Mouse (Mus musculus): ENCODE results near the gene Ccdc141.

The Ccdc141 gene

GRCm38 (mm10) chr2:77118102-77118501 lies 52.3 kb downstream of the Ccdc141 start:
- no peak for DNase-seq

GRCm38 (mm10) chr2:77114335-77114734 lies 56.1 kb downstream of the Ccdc141 start:
- no peak for DNase-seq

GRCm38 (mm10) chr2:77113867-77114266 lies 56.6 kb downstream of the Ccdc141 start:
- DNase-seq, result peak in 1 of 2 experiments; percentile 8

- DNase-seq, result no peak
Observed at GRCm38 (mm10) chr2:77113026-77113425, 57.4 kb downstream of the Ccdc141 start.

GRCm38 (mm10) chr2:77111095-77111494 lies 59.3 kb downstream of the Ccdc141 start:
- DNase-seq, result no peak

GRCm38 (mm10) chr2:77110365-77110764 lies 60.1 kb downstream of the Ccdc141 start:
- DNase-seq, result no peak

- DNase-seq, result peak; percentile 85
Observed at GRCm38 (mm10) chr2:77109506-77110123, 60.8 kb downstream of the Ccdc141 start.

GRCm38 (mm10) chr2:77108562-77108961 lies 61.9 kb downstream of the Ccdc141 start:
- no peak for DNase-seq

- no peak for DNase-seq
Observed at GRCm38 (mm10) chr2:77106150-77106549, 64.3 kb downstream of the Ccdc141 start.

- no peak for DNase-seq
Observed at GRCm38 (mm10) chr2:77105006-77105715, 65.3 kb downstream of the Ccdc141 start.

- DNase-seq, result no peak
Observed at GRCm38 (mm10) chr2:77102516-77102915, 67.9 kb downstream of the Ccdc141 start.

- DNase-seq, result no peak
Observed at GRCm38 (mm10) chr2:77099814-77100213, 70.6 kb downstream of the Ccdc141 start.

- DNase-seq, result no peak
Observed at GRCm38 (mm10) chr2:77098769-77099168, 71.7 kb downstream of the Ccdc141 start.

GRCm38 (mm10) chr2:77091749-77092148 lies 78.7 kb downstream of the Ccdc141 start:
- DNase-seq, result no peak

GRCm38 (mm10) chr2:77085313-77085712 lies 85.1 kb downstream of the Ccdc141 start:
- DNase-seq, result no peak

- no peak for DNase-seq
Observed at GRCm38 (mm10) chr2:77084629-77085028, 85.8 kb downstream of the Ccdc141 start.

GRCm38 (mm10) chr2:77081156-77081555 lies 89.3 kb downstream of the Ccdc141 start:
- DNase-seq, result no peak

GRCm38 (mm10) chr2:77080657-77081056 lies 89.8 kb downstream of the Ccdc141 start:
- DNase-seq, result no peak

- no peak for DNase-seq
Observed at GRCm38 (mm10) chr2:77078746-77079145, 91.7 kb downstream of the Ccdc141 start.

- no peak for DNase-seq
Observed at GRCm38 (mm10) chr2:77074373-77074772, 96.1 kb downstream of the Ccdc141 start.

- peak; percentile 58 to 75 for DNase-seq
Observed at GRCm38 (mm10) chr2:77073930-77074329, 96.5 kb downstream of the Ccdc141 start.

GRCm38 (mm10) chr2:77065294-77065693 lies 105.1 kb downstream of the Ccdc141 start:
- DNase-seq, result no peak

GRCm38 (mm10) chr2:77061871-77062270 lies 108.6 kb downstream of the Ccdc141 start:
- peak in 1 of 2 experiments; percentile 60 for DNase-seq

GRCm38 (mm10) chr2:77059596-77059995 lies 110.8 kb downstream of the Ccdc141 start:
- no peak for DNase-seq

Data from cerebellum, postnatal 25 days (tissue).